Mouse (Mus musculus): ENCODE results near the gene Vmn2r113. TPM values are rescaled to one million over a fixed set of nuclear protein-coding genes. Genes with fewer than 3 reads are reported as not detected.

The Vmn2r113 gene
- polyA plus RNA-seq (2017; shearing (Covaris generic)) = 0.10 TPM

DNA sequence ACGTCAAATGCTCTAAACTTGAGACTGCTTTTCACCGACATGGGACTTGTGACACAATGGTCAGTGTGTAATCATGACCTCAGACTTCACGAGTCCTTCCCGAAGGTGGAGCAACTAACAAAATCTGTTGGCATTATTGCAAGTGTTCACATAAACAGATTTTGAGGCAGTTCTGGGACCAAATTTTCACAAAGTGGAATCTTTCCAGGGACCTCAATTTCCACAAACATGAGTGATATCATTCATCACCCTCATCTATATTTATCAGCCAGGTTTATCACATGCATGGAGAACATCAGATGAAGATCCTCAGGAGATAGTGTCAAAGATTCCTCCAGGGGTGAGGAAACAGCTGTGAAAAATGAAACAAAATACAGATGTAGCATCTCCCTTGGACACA, at the start of gene Vmn2r113:
TSS of gene Vmn2r113 (plus strand) at position 301 of the 400 bp plus-strand sequence.

Other genes starting within 250 kb of the Vmn2r113 start
- gene Zfp945, start 75.8 kb upstream of the Vmn2r113 start, polyA plus RNA-seq (2017; shearing (Covaris generic)) = 25.3 TPM
- not detected for gene Vmn2r-ps130, start 118.2 kb downstream of the Vmn2r113 start, polyA plus RNA-seq (2017; shearing (Covaris generic))

All from CD4-positive, CD25-positive, alpha-beta regulatory T cell (primary cell).